Mouse (Mus musculus) E14TG2a.4 (cell line): ENCODE measurements around the gene Bcar3.

Experiments
- CTCF ChIP-seq: conservative IDR thresholded peaks from 2 replicates; pipeline ENCODE4 v1.5.1; 2014; ENCODE audit warnings: low read length
- NANOG ChIP-seq: IDR thresholded peaks from 2 replicates; pipeline ENCODE4 v1.6.1; 2014; ENCODE audit warnings: borderline replicate concordance, low read length, mixed read lengths
- POU5F1 ChIP-seq: IDR thresholded peaks from 2 replicates; pipeline ENCODE4 v1.6.1; 2014; ENCODE audit warnings: low read length, borderline replicate concordance

- no peak for TF ChIP-seq CTCF
- no peak for TF ChIP-seq POU5F1
- TF ChIP-seq NANOG: no peak
Observed at GRCm38 (mm10) chr3:122322226-122322625, 28.3 kb downstream of the Bcar3 start.
